ENCODE assay signal across 15 mouse cellular contexts in genomic region chr4:119825956-119826355, GRCm38 (mm10).
"Had no signal": no experiment of that assay in that cellular context is flagged by ENCODE, and none has a peak within 500 bp of the region (broad histone marks: within the 10 kb centered on the region; RNA-seq: fewer than 3 reads in every experiment).

No protein-coding gene starts in this region.

- DNase-seq: gastrocnemius, postnatal 14 days; gastrocnemius, postnatal 36 days; heart, adult 11 months; heart, adult 2 months; heart, postnatal 14 days; heart, postnatal 36 days; kidney, adult 11 months; kidney, adult 2 months; kidney, adult 9 months; kidney, postnatal 14 days; kidney, postnatal 36 days; layer of hippocampus, adult 9-11 months; layer of hippocampus, postnatal 36 days; liver; liver, embryonic 13.5 days had no signal
